Mouse (Mus musculus) ovary, postnatal 36 days (tissue): Measurements from ENCODE around the gene Per3.
A peak's percentile ranks its signal among the peaks of the same experiment; 100 is the strongest.

Experiments
- DNase-seq: peaks from one replicate; pipeline ENCODE4 v3.0.0; 2022; ENCODE audit warnings: low spot score, mixed read lengths

Per3 gene

GRCm38 (mm10) chr4:151044037-151044943 lies at the start of gene Per3:
Gene Per3, minus strand, starts transcription at chr4:151044665.
- peak; percentile 99 for DNase-seq

GRCm38 (mm10) chr4:151089270-151089669 lies 44.8 kb upstream of the Per3 start, which contains the start of gene Gm13090:
Gene Gm13090, plus strand, starts transcription at chr4:151089570.
- no peak for DNase-seq

DNA sequence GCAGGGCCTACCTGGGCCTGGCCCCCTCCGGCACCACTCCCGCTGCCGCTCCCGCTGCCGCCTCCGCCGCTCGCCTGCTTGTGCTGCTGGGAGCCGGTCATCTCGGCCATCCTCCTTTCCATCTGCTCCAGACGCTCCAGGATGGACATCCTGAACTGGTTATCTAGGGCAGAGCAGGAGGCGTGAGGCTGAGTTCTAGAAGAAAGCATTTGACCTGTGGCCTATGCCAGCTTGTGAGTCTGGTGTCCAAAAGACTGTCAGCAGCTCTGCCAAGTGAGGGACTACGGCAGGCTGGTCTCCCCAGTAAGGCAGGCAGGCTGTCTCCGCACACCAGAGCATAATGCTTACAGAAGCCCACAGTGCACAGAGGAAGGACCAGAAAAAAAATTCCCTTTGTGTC lies 44.4 kb upstream of the Per3 start:
- no peak for DNase-seq

- no peak for DNase-seq
These were observed 42.9 kb upstream of the Per3 start for GRCm38 (mm10) chr4:151087358-151087757.

- no peak for DNase-seq
These were observed 38.6 kb upstream of the Per3 start for GRCm38 (mm10) chr4:151083027-151083426.

DNA sequence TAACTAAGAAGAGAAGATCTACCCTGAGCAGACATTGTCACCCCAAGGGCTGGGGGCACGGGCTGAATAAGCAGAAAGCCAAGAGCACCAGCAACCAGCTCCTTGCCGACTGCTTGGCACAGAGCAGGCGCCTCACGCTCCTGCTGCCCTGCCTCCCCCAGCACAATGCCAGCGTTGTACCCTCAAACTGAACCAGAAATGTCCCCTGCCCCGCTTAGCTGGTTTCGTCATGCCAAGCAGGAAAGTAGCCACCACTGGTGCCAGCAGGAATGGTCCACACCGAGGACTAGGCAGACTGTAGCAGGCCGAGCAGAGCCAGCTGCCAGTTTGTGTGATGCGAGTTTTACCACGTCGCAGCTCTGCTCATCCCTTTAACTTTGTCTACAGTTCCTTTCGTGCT lies 37.5 kb upstream of the Per3 start:
- no peak for DNase-seq

- no peak for DNase-seq
These were observed 36.9 kb upstream of the Per3 start for GRCm38 (mm10) chr4:151081355-151081754.

DNA sequence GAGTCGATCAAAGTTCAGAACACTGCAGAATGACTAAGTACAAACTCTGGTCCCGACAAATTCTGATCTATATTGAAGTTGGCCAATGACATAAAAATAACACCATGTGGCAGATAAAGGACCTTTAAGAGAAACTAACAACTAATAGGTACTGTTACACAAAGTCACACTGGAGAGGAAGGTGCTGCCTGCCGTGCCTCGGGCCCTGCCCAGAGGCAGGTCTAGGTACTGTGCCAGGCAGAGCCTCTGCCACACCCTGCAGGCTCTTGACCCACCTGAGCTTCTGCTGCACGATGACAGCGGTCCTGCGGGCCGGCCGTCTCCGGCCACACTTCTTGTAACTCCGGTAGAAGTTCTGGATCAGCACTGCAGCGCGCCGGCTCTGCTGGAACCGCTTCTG lies 30.4 kb upstream of the Per3 start:
- DNase-seq, result no peak

- DNase-seq, result peak; percentile 53
These were observed 28.8 kb upstream of the Per3 start for GRCm38 (mm10) chr4:151073108-151073744.

GRCm38 (mm10) chr4:151070962-151071361 lies 26.5 kb upstream of the Per3 start:
- no peak for DNase-seq

DNA sequence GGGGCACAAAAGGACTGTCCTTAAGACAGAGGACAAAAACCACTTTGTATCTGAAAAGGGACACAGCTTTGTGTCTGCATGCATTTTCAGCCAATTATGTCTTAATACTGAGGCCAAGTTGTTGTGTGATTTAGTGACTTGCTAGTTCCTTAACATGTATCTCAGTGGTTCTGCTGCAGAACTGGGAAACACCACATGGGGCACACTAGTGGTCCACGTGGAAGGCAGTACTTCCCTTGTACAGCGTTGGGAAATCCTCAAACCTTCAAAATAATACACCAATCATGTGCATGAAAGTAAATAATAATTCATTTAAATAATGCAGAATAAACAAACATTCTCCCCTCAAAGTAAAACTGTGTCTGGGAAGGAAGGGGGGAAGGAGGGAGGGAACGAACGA lies 24.3 kb upstream of the Per3 start:
- DNase-seq, result no peak

DNA sequence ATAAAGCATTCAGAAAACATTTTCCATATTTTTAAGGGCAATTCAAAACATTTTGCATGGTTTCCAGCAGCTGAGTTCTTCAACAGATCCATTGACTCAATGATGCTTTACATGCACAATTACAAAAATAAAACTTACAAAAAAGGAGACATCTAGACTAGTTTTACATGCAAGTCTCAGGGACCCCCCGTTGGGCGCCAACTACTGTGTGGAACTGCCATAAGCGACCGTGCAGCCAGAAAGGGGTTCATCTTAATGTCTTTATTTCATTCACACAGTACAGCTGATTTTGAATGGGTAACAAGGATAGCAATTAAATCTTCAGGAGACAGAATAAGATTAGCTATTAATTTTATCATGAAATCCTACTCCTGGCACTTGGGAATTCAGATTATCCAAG lies 15.1 kb upstream of the Per3 start:
- no peak for DNase-seq

DNA sequence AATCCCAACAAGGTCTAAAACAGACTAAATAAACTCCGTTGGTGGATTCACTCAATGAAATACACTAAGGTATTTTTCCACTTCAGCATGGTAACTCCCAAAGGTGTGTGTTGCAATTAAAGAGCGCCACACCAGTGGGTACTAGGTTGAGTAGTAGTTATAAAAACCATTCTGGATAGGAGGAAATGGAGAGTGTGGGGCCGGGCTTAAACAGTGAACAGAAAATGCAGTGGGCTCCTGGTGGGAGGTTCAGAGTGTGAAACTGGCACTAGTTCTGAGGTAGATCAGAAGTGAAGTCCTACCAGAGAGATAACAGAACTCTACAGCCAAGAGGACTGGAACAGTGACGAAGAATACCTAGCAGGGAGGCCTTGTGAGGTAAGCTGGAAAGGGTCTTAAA lies 14.2 kb upstream of the Per3 start:
- no peak for DNase-seq

- DNase-seq, result peak; percentile 99
These were observed 13.2 kb upstream of the Per3 start, which contains the start of gene Vamp3 for GRCm38 (mm10) chr4:151057347-151058321. Gene Vamp3, minus strand, starts transcription at chr4:151057963.

DNA sequence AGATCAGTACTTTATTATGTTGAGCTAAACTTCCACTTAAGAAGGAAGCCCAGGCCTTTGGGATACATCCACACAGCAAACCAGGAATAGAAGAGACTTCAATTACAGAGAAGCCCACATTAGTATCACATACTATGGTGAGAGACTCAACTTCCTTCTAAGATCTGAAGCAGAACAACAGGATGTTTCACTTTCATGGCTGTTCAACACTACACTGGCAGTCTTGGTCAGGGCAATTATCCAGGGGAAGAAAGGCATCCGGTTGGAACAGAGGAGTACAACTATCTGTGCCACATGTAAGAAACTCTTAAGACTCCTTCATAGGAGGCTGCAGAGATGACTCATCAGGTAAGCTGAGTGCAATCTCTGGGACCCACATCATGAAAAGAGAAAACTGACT lies 6.7 kb upstream of the Per3 start:
- no peak for DNase-seq

- DNase-seq, result no peak
These were observed 2.1 kb upstream of the Per3 start for GRCm38 (mm10) chr4:151046524-151046923.

DNA sequence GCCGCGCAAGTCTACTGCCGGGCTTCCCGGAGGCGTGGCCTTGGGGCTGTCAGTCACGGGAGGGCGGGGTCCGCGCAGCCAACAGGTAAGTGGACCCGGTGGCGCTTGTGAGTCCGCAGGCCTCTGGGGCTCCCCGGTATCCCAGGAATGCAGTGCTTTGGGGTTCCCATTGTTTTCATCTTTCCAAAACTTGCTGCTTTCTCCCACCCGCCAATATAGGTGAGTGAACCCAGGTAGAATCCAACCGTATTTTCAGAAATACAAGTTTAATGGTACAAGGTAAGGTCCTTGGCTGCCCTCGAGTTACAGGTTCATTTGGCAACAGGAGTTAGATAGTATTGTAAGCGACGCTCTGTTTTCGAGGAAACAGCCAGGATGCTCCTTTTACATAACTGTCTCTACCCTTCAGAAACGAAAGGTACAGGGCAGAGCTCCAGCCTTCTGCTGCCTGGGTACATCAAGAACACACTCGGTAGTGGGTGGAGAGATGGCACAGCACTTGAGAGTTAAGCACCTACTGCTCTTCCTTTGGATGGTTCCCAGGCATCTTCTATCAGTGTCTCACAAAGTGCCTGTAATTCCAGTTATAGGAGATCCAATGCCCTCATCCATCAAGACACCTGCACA lies 592 bp upstream of the Per3 start:
- DNase-seq, result no peak

GRCm38 (mm10) chr4:151043281-151043680 lies 1.2 kb downstream of the Per3 start:
- peak; percentile 10 for DNase-seq

DNA sequence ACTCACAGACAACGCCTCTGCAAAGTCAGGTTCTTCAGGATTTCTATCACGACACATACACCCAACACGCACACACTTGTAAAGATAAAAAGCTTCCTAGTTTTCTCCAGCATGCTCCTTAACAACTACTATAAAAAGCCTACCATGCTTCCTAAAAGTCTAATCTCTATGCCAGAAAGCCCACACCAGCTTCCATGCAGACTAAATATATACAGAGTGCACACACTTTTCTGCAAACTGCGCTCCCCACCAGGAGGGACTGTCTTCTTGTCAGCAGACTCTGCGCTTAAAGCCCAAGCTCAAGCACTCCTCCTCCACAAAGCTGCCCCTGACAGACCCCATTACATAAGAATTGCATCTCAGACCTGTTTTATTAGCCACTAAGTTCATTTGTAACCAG lies 3.0 kb downstream of the Per3 start:
- DNase-seq, result no peak

- no peak for DNase-seq
These were observed 6.7 kb downstream of the Per3 start for GRCm38 (mm10) chr4:151037800-151038199.

DNA sequence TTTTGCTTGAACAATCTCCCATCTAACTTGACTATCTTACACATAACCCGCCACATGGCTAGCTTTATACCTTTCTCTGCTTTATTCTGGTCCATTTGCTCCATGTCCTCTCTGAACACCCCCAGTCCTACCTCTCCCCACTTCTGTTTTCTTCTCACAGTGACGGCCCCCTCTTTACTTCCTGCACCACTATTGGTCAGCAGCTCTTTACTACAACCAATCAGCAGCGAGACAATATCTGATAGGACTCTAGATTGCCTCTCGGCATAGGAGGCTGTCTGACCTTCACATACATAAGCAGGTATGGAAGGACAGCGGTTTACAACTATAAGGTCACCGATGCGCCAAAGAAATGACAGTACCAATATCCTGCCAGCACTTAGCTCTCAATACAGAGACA lies 7.9 kb downstream of the Per3 start:
- DNase-seq, result no peak

DNA sequence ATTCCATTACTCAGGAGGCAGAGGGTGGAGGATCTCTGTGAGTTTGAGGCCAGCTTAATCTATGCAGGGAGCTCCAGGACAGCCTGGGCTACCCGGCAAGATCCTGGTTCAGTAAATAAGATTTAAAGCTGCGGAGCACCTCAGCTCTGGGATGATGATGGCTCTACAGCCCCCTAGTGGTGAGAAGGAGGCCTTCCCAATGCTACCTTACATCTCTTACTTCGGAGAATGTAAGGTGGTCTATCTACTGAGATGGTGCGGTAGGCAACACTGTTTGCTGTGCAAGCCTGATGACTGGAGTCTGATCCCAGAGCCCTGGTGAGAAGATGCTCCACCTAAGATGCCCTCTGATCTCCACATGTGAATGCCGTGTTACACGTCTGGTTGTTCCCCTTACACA lies 17.5 kb downstream of the Per3 start:
- no peak for DNase-seq
